Mouse (Mus musculus) embryonic facial prominence, embryonic 15.5 days (tissue): ENCODE measurements at regions not wholly inside any gene's neighbourhood (a gene's known extent, or its start where the extent isn't known, plus 50 kb on each side); places are given as distances from the start of the nearest gene placed in this dataset.
A peak's percentile ranks its signal among the peaks of the same experiment; 100 is the strongest.

Experiments used
- ATAC-seq: fragments of 200-750 bp; cut with Nextera tagmentation; 2 replicates; pipeline ENCODE4 v1.8.0; 2017; ENCODE audit warnings: low read depth, moderate TSS enrichment; ENCODE audit not compliant: insufficient number of reproducible peaks, low FRiP score, low TSS enrichment
- H3K27ac ChIP-seq: fragments of 300-500 bp; sonication (generic); replicated peaks from 2 replicates; pipeline ENCODE4 v1.5.1; 2015; ENCODE audit warnings: mild to moderate bottlenecking, inconsistent platforms
- H3K27me3 ChIP-seq: fragments of 300-500 bp; sonication (generic); 2 replicates; pipeline ENCODE4 v1.6.1; 2015; ENCODE audit warnings: inconsistent platforms
- H3K36me3 ChIP-seq: fragments of 300-500 bp; sonication (generic); 2 replicates; pipeline ENCODE4 v1.6.1; 2015; ENCODE audit warnings: mild to moderate bottlenecking, inconsistent platforms
- H3K4me1 ChIP-seq: fragments of 300-500 bp; sonication (generic); 2 replicates; pipeline ENCODE4 v1.6.1; 2015; ENCODE audit warnings: inconsistent platforms
- H3K4me2 ChIP-seq: fragments of 300-500 bp; sonication (generic); replicated peaks from 2 replicates; pipeline ENCODE4 v1.6.1; 2015; ENCODE audit warnings: mild to moderate bottlenecking, inconsistent platforms
- H3K4me3 ChIP-seq: fragments of 300-500 bp; sonication (generic); replicated peaks from 2 replicates; pipeline ENCODE4 v1.5.1; 2015; ENCODE audit warnings: mild to moderate bottlenecking, inconsistent platforms
- H3K9ac ChIP-seq: fragments of 300-500 bp; sonication (generic); 2 replicates; pipeline ENCODE4 v1.6.1; 2015; ENCODE audit warnings: inconsistent platforms
- H3K9me3 ChIP-seq: fragments of 300-500 bp; sonication (generic); replicated peaks from 2 replicates; pipeline ENCODE4 v1.6.1; 2016; ENCODE audit warnings: inconsistent platforms
- WGBS: fragments of 180-500 bp; shearing (Covaris S2); methylation state at CpG from one replicate; pipeline ENCODE4 v1.1.7; 2015; 5-methylcytosine and 5-hydroxymethylcytosine counted together

GRCm38 (mm10) chr16:21362663-21363367 is 60.1 kb upstream of the Vps8 start:
- no peak for ATAC-seq
- peaks cover 37% of the 10 kb centered on the region for H3K4me1 ChIP-seq
- no peak overlapping the region for H3K4me3 ChIP-seq
- H3K27ac ChIP-seq: 0 out of 2 replicates have a peak overlapping the region, but pooled peaks have one; percentile 25
- no peaks in the 10 kb centered on the region for H3K27me3 ChIP-seq
- H3K9ac ChIP-seq: no peak overlapping the region
- no peaks in the 10 kb centered on the region for H3K36me3 ChIP-seq
- no peaks in the 10 kb centered on the region for H3K9me3 ChIP-seq
- 45% methylated on average over 12 of the region's 12 CpGs for WGBS
- no peak overlapping the region for H3K4me2 ChIP-seq

GRCm38 (mm10) chr16:21364885-21365284 is 58.0 kb upstream of the Vps8 start:
- H3K27me3 ChIP-seq: no peaks in the 10 kb centered on the region
- H3K4me2 ChIP-seq: no peak overlapping the region
- H3K27ac ChIP-seq: no peak overlapping the region
- H3K4me1 ChIP-seq: peaks cover 28% of the 10 kb centered on the region; the same call in 1 of the 2 replicates
- no peaks in the 10 kb centered on the region for H3K9me3 ChIP-seq
- H3K4me3 ChIP-seq: no peak overlapping the region
- ATAC-seq: no peak
- WGBS: 58% methylated on average over 8 of the region's 8 CpGs
- H3K36me3 ChIP-seq: no peaks in the 10 kb centered on the region
- no peak overlapping the region for H3K9ac ChIP-seq

DNA sequence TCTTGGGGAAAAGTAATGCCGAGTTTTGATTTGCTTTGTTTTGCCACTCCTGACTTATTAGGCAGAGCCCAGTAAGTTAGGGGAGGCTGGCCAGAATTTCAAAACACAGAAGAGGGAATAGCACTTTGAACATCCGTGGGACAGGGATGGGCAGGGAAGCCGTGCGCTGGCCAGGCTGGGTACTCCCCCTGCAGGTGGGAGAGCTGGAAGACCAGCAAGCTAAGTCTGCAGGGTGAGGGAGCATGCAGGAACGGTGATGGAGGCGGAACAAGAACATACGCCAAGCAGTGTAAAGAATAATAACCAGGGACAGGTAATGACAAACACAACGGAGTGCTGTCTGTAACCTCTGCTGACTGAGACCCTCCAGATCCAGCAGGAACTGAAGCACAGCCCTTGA is 55.5 kb upstream of the Vps8 start:
- 0 out of 2 replicates have a peak, but pooled peaks have one; percentile 64 for ATAC-seq

DNA sequence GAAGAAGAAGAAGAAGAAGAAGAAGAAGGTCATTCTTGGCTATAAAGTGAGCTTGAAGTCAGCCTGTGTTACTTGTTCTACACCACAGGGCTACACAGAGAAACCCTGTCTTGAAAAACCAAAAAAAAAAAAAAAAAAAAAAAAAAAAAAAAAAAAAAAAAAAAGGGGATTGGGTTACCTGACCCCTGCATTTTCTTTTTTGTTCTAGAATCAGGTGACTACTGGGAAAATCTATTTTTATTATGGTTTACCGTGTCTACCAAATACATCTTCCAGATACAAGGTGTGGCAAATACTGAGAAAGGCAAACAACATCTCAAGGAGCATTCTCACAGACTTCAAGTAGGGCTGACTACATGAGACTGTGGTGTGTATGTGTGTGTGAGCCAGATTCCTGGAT is 54.1 kb upstream of the Vps8 start:
- 41% methylated on average over 1 of the region's 1 CpGs for WGBS
- H3K4me1 ChIP-seq: peaks cover 22% of the 10 kb centered on the region
- H3K27me3 ChIP-seq: no peaks in the 10 kb centered on the region
- no peaks in the 10 kb centered on the region for H3K9me3 ChIP-seq
- no peaks in the 10 kb centered on the region for H3K36me3 ChIP-seq
- H3K4me3 ChIP-seq: no peak overlapping the region
- no peak overlapping the region for H3K27ac ChIP-seq
- no peak for ATAC-seq
- no peak overlapping the region for H3K9ac ChIP-seq
- no peak overlapping the region for H3K4me2 ChIP-seq

More for the DNA sequence above, 55.5 kb upstream of the Vps8 start:
- Histone ChIP-seq H3K9me3 (no peaks in the 10 kb centered on the region), H3K9ac (no peak overlapping the region), H3K4me1 (peaks cover 27% of the 10 kb centered on the region; the same call in 1 of the 2 replicates), H3K27ac (peak overlapping the region; percentile 22; the same call in 1 of the 2 replicates), H3K27me3 (no peaks in the 10 kb centered on the region), H3K4me2 (no peak overlapping the region), H3K4me3 (no peak overlapping the region), H3K36me3 (no peaks in the 10 kb centered on the region)
- 20% methylated on average over 8 of the region's 8 CpGs for whole genome bisulfite sequencing

DNA sequence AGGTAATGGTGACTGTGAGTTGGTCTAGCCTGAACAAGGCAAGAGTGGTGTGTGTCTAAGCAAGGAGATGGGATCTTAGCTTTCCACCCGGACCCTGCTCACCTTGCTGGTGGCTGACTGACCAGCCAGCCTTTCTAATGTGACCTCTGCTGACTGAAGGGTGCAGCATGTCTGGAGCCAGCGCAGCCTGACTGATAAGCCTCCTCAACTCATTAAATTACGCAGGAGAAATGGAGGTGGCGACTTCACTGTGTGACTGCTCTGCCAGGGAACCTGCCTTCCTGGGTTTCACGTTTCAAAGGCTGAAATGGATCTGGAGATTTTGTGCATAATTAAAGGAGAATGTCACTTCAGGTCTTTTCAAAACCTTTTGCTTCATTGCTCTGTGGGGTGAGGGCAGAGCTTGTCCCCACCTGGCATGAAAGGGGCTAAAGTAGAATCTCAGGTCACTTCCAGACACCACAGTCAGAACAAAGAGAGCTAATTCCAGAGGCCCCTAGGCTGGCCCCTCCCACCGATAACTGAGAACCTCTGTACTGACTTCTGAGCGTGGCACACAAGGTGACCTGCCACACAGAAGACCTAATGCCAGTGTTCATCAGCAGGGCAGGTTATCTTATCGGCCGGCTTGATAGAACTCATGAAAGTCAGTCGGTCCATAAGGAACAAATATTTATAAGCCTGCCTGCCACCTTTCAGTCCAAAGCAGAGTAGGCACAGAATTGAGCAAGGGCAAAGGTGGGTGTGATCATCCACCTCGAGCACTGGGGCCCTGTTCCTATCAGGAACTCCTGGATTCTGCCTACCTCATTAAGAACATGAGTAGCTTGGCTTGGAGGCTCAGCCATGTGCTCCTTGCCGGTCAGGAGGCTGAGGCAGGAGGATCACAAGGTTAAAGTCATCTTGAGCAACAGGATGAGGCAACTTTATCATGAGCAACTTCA is 53.1 kb upstream of the Vps8 start:
- no peak overlapping the region for H3K4me2 ChIP-seq
- H3K4me3 ChIP-seq: no peak overlapping the region
- no peaks in the 10 kb centered on the region for H3K27me3 ChIP-seq
- ATAC-seq: no peak
- no peaks in the 10 kb centered on the region for H3K9me3 ChIP-seq
- WGBS: 54% methylated on average over 12 of the region's 12 CpGs
- H3K4me1 ChIP-seq: peaks cover 16% of the 10 kb centered on the region
- H3K27ac ChIP-seq: no peak overlapping the region
- H3K9ac ChIP-seq: no peak overlapping the region
- H3K36me3 ChIP-seq: no peaks in the 10 kb centered on the region
